Mouse (Mus musculus): ENCODE results near the gene Hint2.

- TF ChIP-seq CTCF (IDR thresholded peaks at IDR 0.05; ENCODE audit: control insufficient read depth, insufficient read depth, insufficient read length) (no peak), USF1 (IDR thresholded peaks at IDR 0.05; ENCODE audit: low read depth) (no peak)
Observed at GRCm38 (mm10) chr4:43678541-43678940, 22.3 kb upstream of the Hint2 start.
